Mouse (Mus musculus) Muller cell, postnatal 12 days (primary cell): Measurements from ENCODE around the gene N4bp1.

ENCODE experiments used
- DNase-seq: peaks from one replicate; pipeline ENCODE4 v3.0.0-alpha.2; 2015; ENCODE audit errors: inconsistent ontology term

N4bp1 gene

DNA sequence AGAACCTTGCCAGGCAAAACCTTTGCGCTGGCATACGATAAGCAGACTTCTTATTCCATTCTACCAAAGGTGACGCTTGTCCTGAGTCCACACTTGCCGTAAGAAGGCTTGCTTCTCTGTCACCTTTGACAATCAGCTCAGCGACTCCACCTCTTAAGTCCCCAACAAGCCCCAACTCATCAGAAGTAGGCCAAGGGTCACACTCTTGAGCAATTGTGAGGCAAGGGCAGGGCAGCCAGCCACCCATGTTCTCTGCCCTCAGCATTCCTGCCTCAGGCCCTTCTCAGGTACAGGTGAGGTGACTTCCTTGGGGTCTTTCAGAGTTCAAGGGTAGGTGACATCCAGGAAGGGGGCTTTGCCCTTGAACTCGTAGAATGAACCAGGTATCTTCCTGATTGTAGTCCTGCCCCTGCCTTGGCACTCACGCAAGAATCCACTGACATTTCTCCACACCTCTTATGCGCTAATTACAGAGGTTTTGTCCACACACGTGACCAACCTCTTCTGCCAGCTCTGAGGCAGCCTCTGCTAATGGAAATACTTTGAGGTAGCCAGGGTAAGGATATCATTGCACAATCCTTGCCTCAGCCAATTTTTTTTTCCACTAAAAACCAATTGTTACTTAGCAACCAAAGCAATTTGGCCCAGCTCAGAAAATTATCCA lies 118.4 kb downstream of the N4bp1 start:
- DNase-seq: no peak

- DNase-seq: no peak
Observed at GRCm38 (mm10) chr8:86765669-86766068, 119.4 kb downstream of the N4bp1 start.

GRCm38 (mm10) chr8:86765155-86765554 lies 119.9 kb downstream of the N4bp1 start:
- DNase-seq: no peak

GRCm38 (mm10) chr8:86762806-86763205 lies 122.3 kb downstream of the N4bp1 start:
- no peak for DNase-seq

GRCm38 (mm10) chr8:86760746-86761145 lies 124.3 kb downstream of the N4bp1 start:
- no peak for DNase-seq

DNA sequence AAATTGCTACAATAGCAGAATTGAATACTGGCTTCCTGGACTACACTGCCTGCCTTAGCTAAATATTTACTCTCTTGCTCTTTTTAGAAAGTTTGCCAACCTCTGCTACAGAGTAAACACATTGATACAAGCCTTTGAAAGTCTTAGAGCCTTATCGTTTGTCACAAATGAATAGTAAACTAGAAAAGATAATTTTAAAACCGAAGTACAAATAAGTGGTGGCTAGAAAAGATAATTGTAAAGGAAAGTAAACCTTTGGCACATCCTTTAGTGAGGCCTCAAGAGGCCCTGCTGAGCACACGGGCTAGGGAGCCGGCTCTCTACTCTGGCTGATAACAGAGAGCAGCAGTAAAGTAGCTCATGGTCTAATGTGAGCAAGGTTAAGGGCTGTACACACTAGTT lies 126.0 kb downstream of the N4bp1 start:
- DNase-seq: no peak

DNA sequence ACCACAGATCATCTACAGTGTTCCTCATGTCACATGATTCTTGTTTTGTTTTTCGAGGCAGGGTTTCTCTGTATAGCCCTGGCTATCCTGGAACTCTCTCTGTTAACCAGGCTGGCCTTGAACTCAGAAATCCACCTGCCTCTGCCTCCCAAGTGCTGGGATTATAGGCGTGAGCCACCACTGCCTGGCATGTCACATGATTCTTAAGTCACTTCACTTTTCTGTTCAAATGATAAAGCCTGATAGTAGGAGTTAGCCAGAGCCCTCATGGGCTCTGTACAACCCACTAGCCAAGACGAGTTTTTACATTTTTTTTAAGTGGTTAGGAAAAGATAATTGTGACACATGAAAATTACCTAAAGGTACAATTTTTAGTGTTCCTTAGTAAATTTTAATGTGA lies 126.4 kb downstream of the N4bp1 start:
- DNase-seq: no peak
